Mouse (Mus musculus) thymus, postnatal 14 days (tissue): ENCODE results near the gene Cyp3a11.
"Not testable (repeated sequence)": the region's sequence is repeated elsewhere in the genome, so short reads cannot be mapped to it uniquely, and the experiment has no call there.

Experiments used
- DNase-seq: peaks from one replicate; pipeline ENCODE4 v3.0.0; 2021

Gene Cyp3a11

DNA sequence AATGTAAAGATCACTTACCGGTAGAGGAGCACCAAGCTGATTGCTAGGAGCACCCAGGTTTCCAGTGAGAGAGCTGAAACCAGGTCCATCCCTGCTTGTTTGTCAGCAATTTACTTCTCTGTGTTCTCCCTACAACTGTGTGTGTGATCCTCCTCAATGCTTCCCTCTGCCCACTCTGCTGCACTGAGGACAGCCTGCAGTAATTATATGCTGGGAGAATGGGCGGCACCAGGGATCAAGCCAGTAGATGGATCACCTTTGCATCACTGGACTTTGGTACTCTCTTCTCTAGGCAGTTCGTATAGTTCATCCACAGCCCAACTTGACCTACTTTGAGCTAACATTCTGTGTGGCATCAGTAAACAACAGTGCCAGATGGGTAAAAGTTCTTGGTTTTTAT, at the start of gene Cyp3a11:
Cyp3a11 (minus strand) TSS at position 277 of the 400 bp plus-strand sequence.
- DNase-seq = no peak

DNA sequence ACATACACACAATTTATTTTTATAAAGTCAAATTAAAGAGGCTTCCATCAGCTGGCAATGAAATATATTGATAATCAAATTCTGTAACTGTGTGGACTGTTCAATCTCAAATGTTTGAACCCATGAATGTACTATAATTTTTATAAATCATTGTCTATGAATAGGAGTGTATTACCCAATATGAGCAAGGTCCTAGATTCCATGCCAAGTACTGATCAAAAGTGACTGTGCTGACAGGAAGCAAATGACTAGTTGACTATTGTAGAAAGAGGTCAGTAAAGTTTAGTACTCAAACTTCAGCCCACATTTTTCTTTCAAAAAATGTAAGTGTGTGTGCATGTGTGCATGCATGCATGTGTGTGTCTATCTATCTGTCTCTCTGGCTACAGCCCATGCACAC, 33.1 kb upstream of the Cyp3a11 start:
- DNase-seq = no peak

DNA sequence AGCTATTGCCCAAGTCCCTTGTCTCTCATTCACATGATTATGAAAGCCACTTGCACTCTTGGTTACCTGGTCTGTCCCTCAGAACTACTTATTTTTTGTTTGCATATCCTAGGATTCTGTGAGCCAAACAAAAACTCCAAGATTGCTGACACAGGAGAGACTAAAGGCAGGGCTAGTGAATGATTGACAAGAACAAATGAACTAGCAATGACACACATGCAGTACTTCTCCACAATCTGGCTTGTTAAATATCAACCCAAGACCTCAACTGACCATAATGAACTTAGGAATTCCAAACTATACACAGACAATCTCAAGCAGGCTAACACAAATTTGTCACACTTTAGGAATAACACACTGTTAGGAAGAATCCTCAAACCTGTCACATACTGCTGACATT, 32.0 kb upstream of the Cyp3a11 start:
- DNase-seq = no peak

DNA sequence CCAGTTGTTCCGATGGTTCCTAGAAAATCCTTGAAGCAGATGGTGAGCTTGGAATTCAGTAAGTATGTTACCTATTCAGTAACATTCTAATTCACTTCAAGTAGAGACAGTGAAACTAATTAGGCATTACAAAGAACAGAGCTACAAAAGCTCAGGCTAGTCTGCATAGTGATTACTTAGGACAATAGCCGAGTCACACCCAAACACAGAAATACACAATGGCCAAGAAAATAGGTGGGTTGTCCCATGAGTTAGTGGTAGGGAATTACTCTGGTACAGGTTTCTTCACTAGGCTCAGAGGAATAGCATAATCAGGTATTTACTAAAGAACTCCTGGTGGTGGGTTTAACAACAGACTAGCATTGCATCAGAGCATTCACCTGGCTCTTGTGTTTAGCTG, 27.2 kb upstream of the Cyp3a11 start:
- not testable (repeated sequence) for DNase-seq

DNA sequence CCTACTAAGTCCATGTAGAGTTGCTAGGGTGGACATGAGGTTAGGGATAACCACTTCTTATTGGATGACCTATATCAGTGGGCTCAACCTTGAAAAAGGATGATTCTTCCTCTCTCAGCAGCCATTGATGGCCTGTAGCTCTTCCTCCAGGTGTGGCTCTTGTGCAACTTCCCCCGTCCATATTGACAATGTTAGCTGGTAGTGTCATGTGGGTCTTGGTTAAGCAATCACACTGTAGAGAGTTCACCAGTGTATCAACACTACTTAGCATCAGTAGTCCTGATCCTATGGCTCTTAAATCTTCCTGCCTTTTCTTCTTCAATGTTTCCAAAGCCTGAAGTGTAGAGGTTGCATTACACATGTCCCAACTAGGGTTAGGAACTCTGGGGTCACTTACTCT, 24.8 kb upstream of the Cyp3a11 start:
- no peak for DNase-seq

DNA sequence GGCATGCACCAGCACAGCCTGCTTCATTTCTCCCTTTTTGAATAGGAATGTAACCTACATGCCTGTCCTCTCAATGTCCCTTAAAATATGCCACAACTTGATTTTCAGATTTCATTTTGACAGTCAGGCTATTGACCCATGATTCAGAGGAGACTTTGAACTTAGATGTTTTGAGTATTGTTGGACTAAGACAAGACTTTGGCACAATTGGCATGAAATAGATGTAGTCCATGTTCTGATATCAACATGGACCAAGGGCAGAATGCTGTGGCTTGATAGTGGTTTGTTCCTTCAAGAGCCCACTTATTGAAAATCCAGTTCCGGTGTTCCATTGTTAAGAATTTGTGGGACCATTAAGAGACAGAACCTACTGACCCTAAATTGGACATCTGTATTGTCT, 23.6 kb upstream of the Cyp3a11 start:
- no peak for DNase-seq

DNA sequence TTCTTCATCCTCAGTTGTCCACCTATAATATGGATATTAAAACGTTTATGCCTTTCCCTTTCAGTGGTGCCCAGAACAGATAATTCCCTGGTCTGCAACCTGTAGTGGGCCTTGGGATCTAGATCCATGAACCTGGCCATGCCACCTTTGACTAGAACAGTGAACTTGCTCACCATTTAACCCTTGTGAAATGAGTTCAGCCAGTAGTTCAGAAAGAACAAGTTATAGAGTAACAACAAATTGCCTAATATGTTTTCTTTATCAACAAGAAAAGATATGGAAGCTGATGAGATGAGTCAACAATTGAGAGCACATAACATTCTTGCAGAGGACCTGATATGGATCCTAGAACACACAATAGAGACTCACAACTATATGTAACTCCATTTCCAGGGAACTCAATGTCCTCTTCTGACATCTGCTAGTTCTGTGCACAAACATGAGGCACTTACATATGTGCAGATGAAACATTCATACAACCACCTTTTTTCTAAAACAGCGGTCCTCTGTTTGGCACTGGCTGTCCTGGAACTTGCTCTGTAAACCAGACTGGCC, 20.7 kb upstream of the Cyp3a11 start:
- DNase-seq = no peak

DNA sequence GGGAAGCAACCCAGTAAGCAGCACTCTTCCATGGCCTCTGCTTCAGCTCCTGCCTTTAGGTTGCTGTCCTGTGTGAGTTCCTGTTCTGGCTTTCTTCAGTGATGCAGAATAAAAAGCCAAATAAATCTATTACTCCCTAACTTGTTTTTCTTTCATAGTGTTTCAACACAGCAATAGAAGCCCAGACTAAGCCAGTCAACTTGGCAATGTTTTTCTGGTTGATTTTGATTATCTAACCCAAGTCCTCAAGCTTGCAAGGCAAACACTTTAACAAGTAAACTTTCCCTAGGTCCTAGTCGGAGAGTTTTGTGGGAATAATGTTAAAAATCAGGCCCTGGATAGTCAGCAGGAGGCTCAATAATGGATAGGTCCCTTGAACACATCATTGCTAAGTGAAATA, 17.5 kb upstream of the Cyp3a11 start:
- DNase-seq = no peak

DNA sequence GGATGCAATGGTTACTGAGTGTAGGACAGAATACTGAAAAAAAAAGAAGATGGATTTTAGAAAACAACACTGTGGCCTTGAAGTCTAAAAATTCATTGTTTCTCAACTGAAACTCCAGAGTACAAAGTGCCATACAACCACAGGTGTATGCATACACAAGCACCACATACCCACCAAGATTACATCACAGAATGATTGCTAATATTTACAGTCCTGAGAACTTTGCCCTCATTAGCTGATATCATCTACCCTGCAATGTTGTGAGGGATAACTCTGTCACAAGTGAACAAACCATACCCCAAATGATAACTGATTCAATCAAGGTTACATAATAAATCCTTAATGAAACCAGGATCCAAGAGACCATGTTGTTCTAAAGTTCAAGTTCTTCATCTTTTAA, 1.4 kb upstream of the Cyp3a11 start:
- no peak for DNase-seq

DNA sequence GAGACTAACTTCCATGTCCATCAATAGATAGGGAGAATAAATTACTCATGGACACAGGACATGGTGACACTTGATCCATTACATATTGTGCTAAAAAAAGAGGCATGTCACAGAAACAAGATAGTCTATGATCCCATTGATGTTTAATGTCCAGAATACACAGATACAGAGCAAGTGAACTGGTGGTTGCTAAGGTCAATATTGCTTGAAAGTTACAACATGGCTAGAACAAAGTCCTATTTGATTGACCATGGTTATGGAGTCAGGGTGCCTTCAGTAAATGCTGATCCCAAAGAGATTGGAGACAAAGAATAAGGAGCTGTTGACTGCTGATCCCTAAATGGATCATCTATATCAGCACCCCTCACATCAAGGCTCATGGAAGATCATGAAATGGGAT, 12.3 kb downstream of the Cyp3a11 start:
- DNase-seq = not testable (repeated sequence)

DNA sequence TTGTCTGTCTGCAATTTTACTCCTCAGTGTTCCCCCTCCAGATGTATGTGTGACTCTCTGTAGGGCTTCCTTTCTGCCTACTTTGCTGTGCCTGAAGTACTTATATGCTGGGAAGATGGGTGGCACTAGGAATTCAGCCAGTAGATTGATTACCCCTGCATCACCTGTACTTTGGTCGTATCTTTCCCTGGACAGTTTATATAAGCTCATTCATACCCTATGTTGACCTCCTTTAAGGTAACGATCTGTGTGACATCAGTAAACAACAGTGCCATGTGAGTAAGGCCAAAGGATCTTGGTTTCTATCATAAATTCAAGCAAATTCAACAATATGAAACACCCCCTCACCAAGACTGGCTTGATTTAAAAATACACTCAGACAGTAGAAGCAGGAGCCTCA, 74.0 kb downstream of the Cyp3a11 start, which contains the start of gene Cyp3a44:
Cyp3a44 (minus strand) TSS at position 79 of the 400 bp plus-strand sequence.
- not testable (repeated sequence) for DNase-seq
